Mouse (Mus musculus) embryonic facial prominence, embryonic 11.5 days (tissue): ENCODE data around the gene Kpnb1. TPM values are rescaled to one million over a fixed set of nuclear protein-coding genes. Genes with fewer than 3 reads are reported as not detected.

Source experiments
- ATAC-seq: fragments of 200-750 bp; cut with Nextera tagmentation; replicated peaks from 2 replicates; pipeline ENCODE4 v1.8.0; 2017; ENCODE audit warnings: low read depth; ENCODE audit not compliant: insufficient number of reproducible peaks, low FRiP score, low TSS enrichment
- DNase-seq: peaks from one replicate; pipeline ENCODE4 v3.0.0-alpha.2; 2015; ENCODE audit warnings: low spot score
- H3K27ac ChIP-seq: fragments of 300-500 bp; sonication (generic); replicated peaks from 2 replicates; pipeline ENCODE4 v1.5.1; 2014; ENCODE audit warnings: mild to moderate bottlenecking, low read depth, low read length, control low read depth
- H3K27me3 ChIP-seq: fragments of 300-500 bp; sonication (generic); 2 replicates; pipeline ENCODE4 v1.6.1; 2014; ENCODE audit warnings: mild to moderate bottlenecking, low read length, moderate library complexity, mixed read lengths; ENCODE audit not compliant: control insufficient read depth, insufficient read depth
- H3K36me3 ChIP-seq: fragments of 300-500 bp; sonication (generic); replicated peaks from 2 replicates; pipeline ENCODE4 v1.6.1; 2014; ENCODE audit warnings: low read depth, mild to moderate bottlenecking, low read length, moderate library complexity, mixed read lengths; ENCODE audit not compliant: control insufficient read depth, insufficient read depth
- H3K4me1 ChIP-seq: fragments of 300-500 bp; sonication (generic); 2 replicates; pipeline ENCODE4 v1.6.1; 2014; ENCODE audit warnings: low read length, mixed read lengths; ENCODE audit not compliant: control insufficient read depth, insufficient read depth
- H3K4me2 ChIP-seq: fragments of 300-500 bp; sonication (generic); 2 replicates; pipeline ENCODE4 v1.6.1; 2014; ENCODE audit warnings: low read depth, mild to moderate bottlenecking, control low read depth, low read length, moderate library complexity
- H3K4me3 ChIP-seq: fragments of 300-500 bp; sonication (generic); 2 replicates; pipeline ENCODE4 v1.5.1; 2014; ENCODE audit warnings: low read depth, low read length, control low read depth
- H3K9ac ChIP-seq: fragments of 300-500 bp; sonication (generic); replicated peaks from 2 replicates; pipeline ENCODE4 v1.6.1; 2014; ENCODE audit warnings: mild to moderate bottlenecking, control low read depth, low read length
- H3K9me3 ChIP-seq: fragments of 300-500 bp; sonication (generic); replicated peaks from 2 replicates; pipeline ENCODE4 v1.6.1; 2016; ENCODE audit warnings: mild to moderate bottlenecking, low read length, inconsistent platforms, mixed read lengths; ENCODE audit not compliant: control insufficient read depth
- WGBS: fragments of 180-500 bp; shearing (Covaris S2); extraction: QIAGEN DNeasy Blood & Tissue Kit; methylation state at CpG from one replicate; pipeline ENCODE4 v1.1.7; 2014; 5-methylcytosine and 5-hydroxymethylcytosine counted together
- polyA plus RNA-seq: library from polyadenylated mRNA; unstranded; fragments of >200 nt; fragmentation: Nextera tagmentation; extraction: Ambion mirVana; gene quantifications from 2 replicates; pipeline ENCODE4 v1.2.1, GENCODE M21; 2014

The Kpnb1 gene
- polyA plus RNA-seq, 1 experiment from 2014 or later: 103 TPM

DNA sequence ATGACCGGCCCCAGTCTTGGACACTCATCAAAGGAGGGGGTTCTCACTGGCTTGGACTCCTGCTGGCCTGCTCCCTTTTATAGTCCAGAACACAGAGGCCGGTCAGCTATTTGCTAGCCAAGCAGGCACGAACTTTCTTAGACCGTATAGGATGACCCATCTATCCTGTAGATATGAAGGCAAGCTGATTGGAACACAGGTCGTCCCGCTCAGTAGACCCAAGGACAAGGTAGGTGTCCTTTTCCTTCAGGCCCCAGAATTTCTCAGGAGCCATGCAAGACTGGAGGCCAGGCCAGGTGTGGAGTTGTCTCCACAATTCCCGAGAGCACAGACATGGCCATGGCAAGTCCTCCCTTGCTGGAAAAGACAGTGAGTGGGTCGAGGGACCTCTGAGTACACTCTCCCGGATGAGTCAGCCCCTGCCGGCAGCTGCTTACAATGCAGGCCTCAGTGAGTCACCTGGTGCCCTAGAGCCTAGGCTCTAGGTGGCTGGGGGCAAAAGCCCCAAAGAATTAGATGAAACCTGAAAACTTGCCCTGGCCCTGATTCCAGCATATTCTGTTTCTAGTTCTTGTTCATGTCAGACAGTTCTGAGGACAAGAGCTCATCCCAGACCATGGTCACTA lies 34.9 kb downstream of the Kpnb1 start:
- Histone ChIP-seq H3K9me3 (no peaks in the 10 kb centered on the region), H3K27me3 (no peaks in the 10 kb centered on the region), H3K36me3 (no peaks in the 10 kb centered on the region; the same call in 1 of the 2 replicates), H3K4me1 (peaks cover 7% of the 10 kb centered on the region), H3K9ac (no peak overlapping the region), H3K4me3 (no peak overlapping the region), H3K27ac (no peak overlapping the region), H3K4me2 (no peak overlapping the region)
- DNase-seq (peak; percentile 40), ATAC-seq (no peak)
- WGBS: 25% methylated on average over 10 of the region's 10 CpGs

DNA sequence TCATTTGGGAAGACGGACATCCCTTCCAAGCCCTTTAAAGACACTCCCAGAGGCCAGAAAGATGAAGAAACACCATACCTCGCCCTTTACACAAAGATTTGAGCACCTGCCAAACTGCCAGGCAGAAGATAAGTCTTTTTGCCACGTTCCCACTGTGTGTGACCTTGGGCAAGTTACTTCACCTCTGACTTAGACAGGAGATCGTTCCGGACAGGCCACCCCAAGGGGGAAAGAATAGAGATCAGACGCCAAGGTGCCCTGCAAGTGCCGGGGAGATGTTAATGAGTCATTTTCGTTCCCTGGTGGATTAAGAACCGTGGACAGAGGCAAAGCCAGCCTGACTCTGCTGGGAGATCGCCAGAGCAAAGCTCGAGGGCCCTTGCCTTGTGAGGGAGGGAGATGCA lies 35.7 kb downstream of the Kpnb1 start:
- Histone ChIP-seq H3K9me3 (no peaks in the 10 kb centered on the region), H3K4me3 (peak overlapping the region; percentile 75; the same call in 1 of the 2 replicates), H3K4me1 (peaks cover 7% of the 10 kb centered on the region), H3K9ac (no peak overlapping the region), H3K27me3 (no peaks in the 10 kb centered on the region), H3K4me2 (peak overlapping the region; percentile 92), H3K36me3 (no peaks in the 10 kb centered on the region; the same call in 1 of the 2 replicates), H3K27ac (no peak overlapping the region)
- ATAC-seq: no peak
- WGBS: 2% methylated on average over 11 of the region's 11 CpGs
- DNase-seq: peak; percentile 44

DNA sequence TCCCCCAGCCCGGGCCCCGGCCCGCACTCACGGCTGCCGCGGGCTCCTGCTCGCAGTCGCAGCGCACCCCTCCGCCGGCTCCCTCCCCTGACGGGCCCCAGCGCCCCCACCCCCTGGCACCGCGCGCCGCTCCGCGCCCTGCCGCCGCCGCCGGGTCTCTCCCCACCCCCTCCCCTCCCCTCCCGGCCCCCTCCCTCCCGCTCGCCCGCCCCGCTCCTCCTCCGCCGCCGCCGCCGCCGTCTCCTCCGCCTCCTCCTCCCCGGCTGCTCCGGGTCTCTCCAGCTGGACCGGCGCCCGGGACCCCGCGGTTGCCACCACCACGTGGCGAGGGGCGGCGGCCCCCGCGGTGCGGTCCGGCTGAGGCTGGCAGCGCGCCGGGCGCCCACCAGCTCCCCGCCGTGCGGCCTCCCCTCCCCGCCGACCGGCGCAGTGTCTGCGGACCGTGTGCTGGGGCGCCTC lies 36.3 kb downstream of the Kpnb1 start, which contains the start of gene Tbkbp1:
Gene Tbkbp1 (minus strand): TSS at position 153 of the 459 bp plus-strand sequence.
- H3K27me3 ChIP-seq: no peaks in the 10 kb centered on the region
- ATAC-seq (peak; percentile 31), DNase-seq (peak; percentile 46)
- no peaks in the 10 kb centered on the region; the same call in 1 of the 2 replicates for H3K36me3 ChIP-seq
- H3K4me1 ChIP-seq: peaks cover 7% of the 10 kb centered on the region
- peak within 1 kb of the TSS; percentile 79 for H3K9ac ChIP-seq
- H3K27ac ChIP-seq: peak within 1 kb of the TSS; percentile 84
- peak within 1 kb of the TSS; percentile 75 for H3K4me3 ChIP-seq
- no peaks in the 10 kb centered on the region for H3K9me3 ChIP-seq
- peak within 1 kb of the TSS; percentile 92 for H3K4me2 ChIP-seq
- WGBS: under 1% methylated on average over 26 of the region's 64 CpGs

DNA sequence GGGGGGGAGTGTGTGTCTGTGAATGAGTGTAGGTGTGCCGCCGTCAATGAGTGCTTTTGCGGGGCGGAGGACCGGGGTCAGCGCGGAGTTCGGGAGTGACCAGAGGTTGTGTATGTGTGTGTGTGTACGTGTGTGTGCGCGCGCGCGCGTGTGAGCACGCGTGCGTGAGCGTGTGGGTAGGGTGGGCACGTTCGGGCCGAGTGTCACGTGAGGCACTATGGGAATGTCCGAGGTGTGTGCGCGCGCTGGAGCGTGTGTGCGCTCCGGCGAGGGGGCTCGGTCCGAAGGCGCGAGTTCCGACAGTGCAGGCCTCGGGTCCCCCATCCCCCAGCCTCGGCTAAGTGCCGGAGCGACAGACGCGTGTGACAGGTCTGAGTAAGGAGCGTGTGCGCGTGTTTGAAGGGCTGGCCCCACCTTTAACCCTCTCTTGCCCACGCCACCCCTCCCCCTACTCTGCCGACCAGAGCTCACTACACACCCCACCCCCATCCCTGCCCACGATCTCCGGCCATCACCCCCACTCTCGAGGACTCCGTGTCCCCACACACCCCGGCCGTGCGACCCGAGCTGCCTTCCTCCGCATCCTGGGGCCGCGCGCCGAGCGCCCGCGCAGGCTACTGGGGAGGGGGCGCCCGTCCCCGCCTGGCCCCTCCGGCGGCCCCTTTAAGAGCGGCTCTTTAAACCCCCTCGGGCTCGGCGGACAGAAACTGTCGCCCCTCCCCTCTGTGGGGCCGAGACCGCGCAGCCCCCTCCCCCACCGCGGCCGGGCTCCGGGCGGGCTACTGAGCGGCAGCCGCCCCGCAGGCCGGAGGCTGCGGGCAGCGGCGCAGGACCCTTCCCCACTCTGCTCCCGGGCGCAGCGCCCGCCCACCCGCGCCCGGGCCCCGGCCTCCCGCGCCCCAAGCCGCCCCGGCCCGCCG lies 37.0 kb downstream of the Kpnb1 start:
- H3K9ac ChIP-seq: peak overlapping the region; percentile 79
- H3K9me3 ChIP-seq: no peaks in the 10 kb centered on the region
- H3K27ac ChIP-seq: peak overlapping the region; percentile 84
- peak; percentile 68 for ATAC-seq
- H3K4me1 ChIP-seq: peaks cover 7% of the 10 kb centered on the region
- H3K36me3 ChIP-seq: no peaks in the 10 kb centered on the region; the same call in 1 of the 2 replicates
- peak overlapping the region; percentile 75 for H3K4me3 ChIP-seq
- under 1% methylated on average over 80 of the region's 102 CpGs for WGBS
- H3K4me2 ChIP-seq: peak overlapping the region; percentile 92
- peak; percentile 87 for DNase-seq
- no peaks in the 10 kb centered on the region for H3K27me3 ChIP-seq

DNA sequence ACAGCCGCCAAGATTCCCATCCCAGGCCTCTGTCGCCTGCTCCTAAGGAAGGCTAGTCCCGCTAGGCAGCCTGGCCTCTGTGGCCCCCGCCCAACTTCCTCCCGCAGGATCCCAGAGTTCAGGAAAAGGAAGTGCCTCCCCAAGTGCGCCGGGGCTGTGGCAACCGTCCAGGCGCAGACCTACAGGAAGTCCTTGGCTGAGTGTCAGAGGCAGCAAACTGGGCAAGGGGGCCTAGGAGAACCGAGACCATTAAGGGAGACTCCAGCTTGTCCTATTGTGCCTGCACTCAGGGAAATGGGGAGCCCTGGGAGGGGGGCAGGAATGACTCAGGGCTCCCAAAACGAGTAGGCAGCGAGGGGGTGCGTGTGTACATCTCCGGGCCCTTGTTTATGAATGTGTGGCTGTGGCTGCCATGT lies 37.7 kb downstream of the Kpnb1 start:
- no peak for ATAC-seq
- WGBS: 3% methylated on average over 14 of the region's 14 CpGs
- peak; percentile 30 for DNase-seq
- Histone ChIP-seq H3K4me2 (peak overlapping the region; percentile 92), H3K27ac (peak overlapping the region; percentile 53), H3K4me1 (peaks cover 7% of the 10 kb centered on the region), H3K36me3 (no peaks in the 10 kb centered on the region; the same call in 1 of the 2 replicates), H3K27me3 (no peaks in the 10 kb centered on the region), H3K4me3 (peak overlapping the region; percentile 75), H3K9me3 (no peaks in the 10 kb centered on the region), H3K9ac (peak overlapping the region; percentile 79)

DNA sequence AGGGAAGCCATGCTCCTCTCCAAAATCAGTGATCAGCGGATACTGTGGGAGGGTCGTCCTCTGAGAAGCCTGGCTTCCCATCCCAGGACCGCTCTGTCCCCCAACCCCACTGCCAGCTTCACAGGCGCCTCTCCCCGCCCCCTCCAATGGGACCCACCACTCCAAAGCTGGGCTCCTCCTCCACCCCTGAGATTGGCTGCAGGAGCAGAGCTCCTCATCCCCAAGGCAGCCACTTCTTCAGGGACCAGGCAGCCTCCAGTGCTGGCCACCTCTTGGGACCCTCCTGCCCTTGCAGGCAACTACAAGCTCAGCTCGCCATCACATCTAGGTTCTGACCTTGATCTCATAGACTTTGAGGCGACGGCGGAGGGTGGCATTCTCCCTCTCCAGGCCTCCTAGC lies 38.7 kb downstream of the Kpnb1 start:
- Histone ChIP-seq H3K4me3 (no peak overlapping the region), H3K36me3 (no peaks in the 10 kb centered on the region; the same call in 1 of the 2 replicates), H3K9me3 (no peaks in the 10 kb centered on the region), H3K9ac (no peak overlapping the region; the same call in 1 of the 2 replicates), H3K27me3 (no peaks in the 10 kb centered on the region), H3K4me1 (peaks cover 7% of the 10 kb centered on the region), H3K27ac (no peak overlapping the region), H3K4me2 (peak overlapping the region; percentile 22; the same call in 1 of the 2 replicates)
- DNase-seq: no peak
- WGBS: 25% methylated on average over 9 of the region's 9 CpGs
- ATAC-seq: no peak

DNA sequence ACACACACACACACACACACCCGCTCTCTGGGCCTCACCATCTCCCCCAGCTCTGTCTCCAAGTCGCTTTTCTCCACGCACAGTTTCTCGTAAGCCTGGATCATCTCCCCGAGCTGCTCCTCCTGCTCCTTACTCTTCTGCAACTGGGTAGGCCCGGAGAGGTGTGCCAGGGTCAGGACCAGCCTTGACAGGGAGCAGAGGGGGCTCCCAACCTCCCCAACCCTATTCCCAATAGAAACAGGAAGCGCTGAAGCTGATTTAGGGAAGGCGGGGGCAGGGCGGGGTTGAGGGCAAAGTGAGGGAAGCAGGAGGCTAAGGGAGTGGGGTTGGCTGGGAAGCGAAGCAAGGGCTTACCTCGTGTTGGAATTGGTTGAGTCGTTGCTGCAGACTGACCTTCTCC lies 39.1 kb downstream of the Kpnb1 start:
- Histone ChIP-seq H3K36me3 (no peaks in the 10 kb centered on the region), H3K9me3 (no peaks in the 10 kb centered on the region), H3K9ac (no peak overlapping the region; the same call in 1 of the 2 replicates), H3K27me3 (no peaks in the 10 kb centered on the region), H3K4me1 (peaks cover 7% of the 10 kb centered on the region), H3K27ac (no peak overlapping the region), H3K4me3 (no peak overlapping the region), H3K4me2 (no peak overlapping the region)
- WGBS: 32% methylated on average over 12 of the region's 12 CpGs
- DNase-seq (no peak), ATAC-seq (no peak)
